Mouse (Mus musculus) lung, postnatal 0 days (tissue): ENCODE results near the gene Rgs21. TPM values are rescaled to one million over a fixed set of nuclear protein-coding genes. Genes with fewer than 3 reads are reported as not detected.

ENCODE experiments used
- ATAC-seq: fragments of 200-750 bp; cut with Nextera tagmentation; 2 replicates; pipeline ENCODE4 v1.8.0; 2017; ENCODE audit warnings: moderate library complexity
- DNase-seq: peaks from one replicate; pipeline ENCODE4 v3.0.0-alpha.2; 2016; ENCODE audit warnings: low spot score
- H3K27ac ChIP-seq: fragments of 300-500 bp; sonication (generic); 2 replicates; pipeline ENCODE4 v1.5.1; 2014; ENCODE audit warnings: antibody characterized with exemption, mild to moderate bottlenecking, low read length, mixed read lengths
- H3K27me3 ChIP-seq: fragments of 300-500 bp; sonication (generic); replicated peaks from 2 replicates; pipeline ENCODE4 v1.6.1; 2014; ENCODE audit warnings: low read length, mixed read lengths; ENCODE audit not compliant: insufficient read depth
- H3K36me3 ChIP-seq: fragments of 300-500 bp; sonication (generic); 2 replicates; pipeline ENCODE4 v1.6.1; 2014; ENCODE audit warnings: low read length, mixed read lengths; ENCODE audit not compliant: insufficient read depth
- H3K4me1 ChIP-seq: fragments of 300-500 bp; sonication (generic); 2 replicates; pipeline ENCODE4 v1.6.1; 2014; ENCODE audit warnings: antibody characterized with exemption, low read depth, low read length, mixed read lengths; ENCODE audit not compliant: insufficient read depth
- H3K4me2 ChIP-seq: fragments of 300-500 bp; sonication (generic); replicated peaks from 2 replicates; pipeline ENCODE4 v1.6.1; 2014; ENCODE audit warnings: low read depth, mild to moderate bottlenecking, low read length, moderate library complexity, mixed read lengths
- H3K4me3 ChIP-seq: fragments of 300-500 bp; sonication (generic); 2 replicates; pipeline ENCODE4 v1.5.1; 2014; ENCODE audit warnings: low read depth, low read length
- H3K9ac ChIP-seq: fragments of 300-500 bp; sonication (generic); replicated peaks from 2 replicates; pipeline ENCODE4 v1.6.1; 2014; ENCODE audit warnings: low read depth, mild to moderate bottlenecking
- H3K9me3 ChIP-seq: fragments of 300-500 bp; sonication (generic); 2 replicates; pipeline ENCODE4 v1.6.1; 2016; ENCODE audit warnings: low read length, mixed read lengths
- CTCF ChIP-seq: IDR thresholded peaks from 2 replicates; pipeline ENCODE4 v1.5.1; 2016; ENCODE audit warnings: antibody characterized with exemption, mild to moderate bottlenecking
- EP300 ChIP-seq: IDR thresholded peaks from 2 replicates; pipeline ENCODE4 v1.6.1; 2016; ENCODE audit warnings: antibody characterized with exemption, mild to moderate bottlenecking, control low read depth
- WGBS: fragments of 180-500 bp; shearing (Covaris S2); extraction: QIAGEN DNeasy Blood & Tissue Kit; methylation state at CpG from one replicate; pipeline ENCODE4 v1.1.7; 2014; 5-methylcytosine and 5-hydroxymethylcytosine counted together
- polyA plus RNA-seq: library from polyadenylated mRNA; unstranded; fragments of >200 nt; fragmentation: Nextera tagmentation; extraction: Ambion mirVana; gene quantifications from 2 replicates; pipeline ENCODE4 v1.2.1, GENCODE M21; 2015

The Rgs21 gene
- polyA plus RNA-seq, 1 experiment from 2014 or later: not detected

DNA sequence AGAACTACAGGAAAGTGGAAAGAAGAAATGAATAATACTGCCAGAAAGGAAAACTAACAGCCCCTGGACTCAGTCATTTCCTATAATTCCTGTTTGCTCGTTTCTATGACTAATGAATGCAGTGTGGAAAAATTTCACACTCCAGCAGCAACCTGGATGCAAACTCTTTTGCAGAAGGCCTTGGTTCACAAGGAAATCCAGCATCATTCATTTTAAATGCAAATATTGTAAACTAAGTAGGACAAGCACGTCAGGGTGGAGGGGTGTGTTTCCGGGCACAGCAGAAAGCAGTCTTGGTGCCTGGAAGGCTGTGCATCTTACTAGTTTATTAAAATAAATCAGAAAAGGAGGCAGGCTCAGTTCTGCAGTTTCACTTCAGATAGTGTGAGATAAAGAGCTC, 69.4 kb downstream of the Rgs21 start:
- no peaks in the 10 kb centered on the region for H3K36me3 ChIP-seq
- no peak overlapping the region for H3K4me2 ChIP-seq
- TF ChIP-seq EP300 (no peak), CTCF (no peak)
- ATAC-seq (no peak), DNase-seq (no peak)
- no peaks in the 10 kb centered on the region for H3K27me3 ChIP-seq
- no peak overlapping the region for H3K27ac ChIP-seq
- no peak overlapping the region for H3K4me3 ChIP-seq
- no peaks in the 10 kb centered on the region for H3K4me1 ChIP-seq
- WGBS: 30% methylated on average over 3 of the region's 3 CpGs
- H3K9me3 ChIP-seq: no peaks in the 10 kb centered on the region
- H3K9ac ChIP-seq: no peak overlapping the region

DNA sequence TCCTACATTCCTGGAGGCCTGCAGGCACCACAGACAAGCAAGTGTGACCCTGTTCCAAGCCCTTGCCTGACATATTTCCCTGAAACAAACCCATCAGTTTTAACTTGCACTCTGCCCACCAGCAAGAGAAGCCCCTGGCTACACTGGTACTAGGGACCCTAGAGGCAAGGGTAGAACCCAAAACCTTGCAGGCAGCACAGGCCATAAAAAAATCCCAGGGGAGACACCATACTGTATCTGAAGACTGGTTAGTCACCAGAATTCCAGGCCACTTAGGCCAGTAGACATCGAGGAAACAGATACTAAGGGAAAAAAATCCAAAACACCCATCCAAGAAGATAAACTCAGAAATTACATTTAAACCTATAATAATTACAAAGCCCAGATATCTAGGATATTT, 74.1 kb downstream of the Rgs21 start:
- H3K4me3 ChIP-seq: no peak overlapping the region
- TF ChIP-seq CTCF: no peak
- TF ChIP-seq EP300: no peak
- ATAC-seq (no peak), DNase-seq (no peak)
- H3K36me3 ChIP-seq: no peaks in the 10 kb centered on the region
- H3K27me3 ChIP-seq: no peaks in the 10 kb centered on the region
- no peaks in the 10 kb centered on the region for H3K9me3 ChIP-seq
- H3K4me1 ChIP-seq: no peaks in the 10 kb centered on the region
- H3K9ac ChIP-seq: no peak overlapping the region
- H3K27ac ChIP-seq: no peak overlapping the region
- no peak overlapping the region for H3K4me2 ChIP-seq
- 69% methylated on average over 1 of the region's 1 CpGs for WGBS

DNA sequence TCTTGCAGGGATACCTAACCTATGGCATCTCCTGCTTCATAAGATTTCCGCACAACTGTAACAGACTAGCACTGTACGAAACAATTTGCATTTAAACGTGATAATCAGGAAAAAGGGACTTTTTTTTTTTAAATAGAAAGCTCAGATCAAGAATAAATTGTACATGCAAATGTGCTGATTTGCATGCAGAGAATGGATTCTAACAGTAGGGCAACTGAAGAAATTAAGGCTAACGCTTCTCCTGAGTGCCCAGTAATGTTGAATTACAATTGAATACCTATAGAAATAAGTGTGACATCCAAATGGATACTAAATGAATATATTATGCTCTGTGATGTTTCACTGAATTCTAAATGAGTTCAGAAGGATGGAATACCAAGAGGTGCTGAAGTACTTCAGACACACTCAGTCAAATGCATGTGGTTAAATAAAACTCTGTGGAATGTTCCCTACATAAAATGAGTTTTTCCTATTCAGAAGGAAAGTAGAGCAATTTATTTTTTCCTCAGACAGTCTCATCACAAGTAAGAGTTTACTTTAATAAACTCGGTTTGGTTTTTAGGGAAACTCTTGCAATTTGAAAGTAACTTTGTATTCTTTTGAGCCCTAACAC, 79.1 kb downstream of the Rgs21 start:
- H3K4me2 ChIP-seq: no peak overlapping the region
- H3K4me3 ChIP-seq: no peak overlapping the region
- no peaks in the 10 kb centered on the region for H3K36me3 ChIP-seq
- no peak overlapping the region for H3K27ac ChIP-seq
- H3K9me3 ChIP-seq: no peaks in the 10 kb centered on the region
- no peaks in the 10 kb centered on the region for H3K27me3 ChIP-seq
- H3K9ac ChIP-seq: no peak overlapping the region
- H3K4me1 ChIP-seq: no peaks in the 10 kb centered on the region
- TF ChIP-seq CTCF (no peak), EP300 (no peak)
- no peak for ATAC-seq
- DNase-seq: no peak
- 78% methylated on average over 5 of the region's 5 CpGs for WGBS

Other genes with a start within 250 kb of the Rgs21 start
- gene Rgs18, start 207.8 kb upstream of the Rgs21 start, polyA plus RNA-seq: 4.0 and 4.5 TPM in 2 replicates